Mouse (Mus musculus): ENCODE results near the gene N4bp3. TPM values are rescaled to one million over a fixed set of nuclear protein-coding genes. Genes with fewer than 3 reads are reported as not detected.

Gene N4bp3
- 32.2 and 48.5 TPM in 2 replicates for polyA plus RNA-seq (2012)

GRCm38 (mm10) chr11:51650691-51651515 is at the start of gene N4bp3, which contains the start of gene D930048N14Rik:
TSS of gene N4bp3 (minus strand) at chr11:51650842.
TSS of gene D930048N14Rik (plus strand) at chr11:51650954.

GRCm38 (mm10) chr11:51688330-51689328 is 38.0 kb upstream of the N4bp3 start, which contains the start of gene 0610009B22Rik:
TSS of gene 0610009B22Rik (minus strand) at chr11:51688874.

GRCm38 (mm10) chr11:51635525-51636322 is 14.9 kb downstream of the N4bp3 start, which contains the start of gene Rmnd5b:
TSS of gene Rmnd5b (minus strand) at chr11:51635896.

GRCm38 (mm10) chr11:51619409-51620060 is 31.1 kb downstream of the N4bp3 start, which contains the start of gene Nhp2:
TSS of gene Nhp2 (plus strand) at chr11:51619735.

GRCm38 (mm10) chr11:51606447-51607095 is 44.1 kb downstream of the N4bp3 start, which contains the start of gene Hnrnpab:
TSS of gene Hnrnpab (minus strand) at chr11:51606847.

Other genes with a start within 250 kb of the N4bp3 start
- 6.8 and 9.8 TPM in 2 replicates for gene Phykpl, start 66.1 kb downstream of the N4bp3 start, polyA plus RNA-seq (2012)
- gene Hnrnpab, start 44.0 kb downstream of the N4bp3 start, polyA plus RNA-seq (2012): 1,108 and 1,319 TPM in 2 replicates
- 169 and 172 TPM in 2 replicates for gene Nhp2, start 31.1 kb downstream of the N4bp3 start, polyA plus RNA-seq (2012)
- 30.9 and 43.5 TPM in 2 replicates for gene Rmnd5b, start 14.9 kb downstream of the N4bp3 start, polyA plus RNA-seq (2012)
- gene D930048N14Rik, start 112 bp upstream of the N4bp3 start, polyA plus RNA-seq (2012): 0.39 and 0.89 TPM in 2 replicates
- gene 0610009B22Rik, start 38.0 kb upstream of the N4bp3 start, polyA plus RNA-seq (2012): 1.1 and 1.9 TPM in 2 replicates
- gene Sec24a, start 112.8 kb upstream of the N4bp3 start, polyA plus RNA-seq (2012): 19.9 and 22.4 TPM in 2 replicates
- 4.1 and 4.4 TPM in 2 replicates for gene Sar1b, start 112.8 kb upstream of the N4bp3 start, polyA plus RNA-seq (2012)
- gene Jade2, start 206.8 kb upstream of the N4bp3 start, polyA plus RNA-seq (2012): 16.9 and 20.3 TPM in 2 replicates